Mouse (Mus musculus): Measurements from ENCODE around the gene Tmem182. TPM values are rescaled to one million over a fixed set of nuclear protein-coding genes. Genes with fewer than 3 reads are reported as not detected.

Tmem182 gene
- total RNA-seq, 2 experiments from 2014 or later, result 0.20 to 0.21 TPM

GRCm38 (mm10) chr1:40795508-40795907 lies 9.9 kb upstream of the Tmem182 start:
- no peak for DNase-seq (ENCODE audit: extremely low spot score in 1 of 2, low spot score in 1 of 2)

DNA sequence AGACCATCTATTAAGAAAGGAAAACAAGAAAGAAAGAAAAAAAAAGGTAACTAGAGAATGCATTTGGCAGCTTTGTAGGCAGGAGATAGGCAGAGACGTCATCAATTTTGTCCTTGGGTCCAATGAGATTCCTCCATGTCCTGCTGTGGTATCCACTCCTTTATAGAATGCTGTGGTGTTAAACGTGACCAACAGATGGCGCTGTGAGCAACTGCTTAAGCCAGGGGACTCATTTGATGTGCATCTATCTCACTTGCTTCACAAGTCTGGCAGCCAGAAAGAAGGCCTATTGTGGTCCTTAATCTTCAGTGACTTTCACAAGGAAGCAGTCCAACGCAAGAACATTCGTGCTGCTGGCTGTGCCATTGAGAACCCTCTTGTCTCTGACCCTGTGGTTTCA lies 8.1 kb upstream of the Tmem182 start:
- DNase-seq (ENCODE audit: extremely low spot score in 1 of 2, low spot score in 1 of 2), result peak; percentile 34 to 80

DNA sequence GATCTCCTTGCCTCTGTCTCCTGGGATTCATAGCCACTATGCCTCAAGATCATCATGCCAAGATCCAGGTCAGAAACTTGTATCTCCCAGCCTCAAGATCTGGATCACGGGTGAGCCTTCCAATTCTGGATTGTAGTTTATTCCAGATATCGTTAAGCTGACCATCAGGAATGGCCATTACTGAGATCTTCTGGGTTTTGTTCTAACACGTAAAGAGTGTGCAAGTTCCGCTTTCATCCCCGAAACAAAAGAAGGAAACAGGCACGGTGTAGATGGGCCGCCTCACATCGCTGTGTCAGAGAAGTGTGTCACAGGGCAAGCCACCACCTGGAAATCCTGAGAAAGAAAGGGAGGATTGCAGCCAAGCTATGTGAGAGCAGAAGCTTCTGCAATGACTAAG lies 6.3 kb upstream of the Tmem182 start:
- no peak for DNase-seq (ENCODE audit: extremely low spot score in 1 of 2, low spot score in 1 of 2)

GRCm38 (mm10) chr1:40800908-40801307 lies 4.5 kb upstream of the Tmem182 start:
- no peak for DNase-seq (ENCODE audit: extremely low spot score in 1 of 2, low spot score in 1 of 2)

GRCm38 (mm10) chr1:40802759-40803158 lies 2.6 kb upstream of the Tmem182 start:
- DNase-seq (ENCODE audit: extremely low spot score in 1 of 2, low spot score in 1 of 2), result peak; percentile 29 to 69

DNA sequence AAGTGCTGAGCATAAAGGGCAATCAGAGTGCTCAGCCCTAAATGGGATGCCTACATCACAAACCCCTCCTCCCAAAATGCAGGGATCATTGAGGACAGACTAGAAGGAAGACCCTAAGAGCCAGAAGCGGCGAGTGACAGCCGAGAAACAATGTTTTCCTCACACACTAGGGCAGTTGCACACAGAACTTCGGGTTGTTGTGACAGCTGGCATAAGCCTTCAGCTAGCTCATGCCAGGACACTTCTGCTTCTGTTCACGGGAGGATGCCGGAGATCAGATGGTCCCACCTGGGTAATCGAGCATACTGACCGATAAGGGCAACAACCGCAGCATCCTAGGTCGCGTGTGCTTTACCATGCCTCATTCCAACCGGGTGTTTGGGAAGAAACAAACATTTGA lies 1.3 kb upstream of the Tmem182 start:
- DNase-seq (ENCODE audit: extremely low spot score in 1 of 2, low spot score in 1 of 2), result no peak

DNA sequence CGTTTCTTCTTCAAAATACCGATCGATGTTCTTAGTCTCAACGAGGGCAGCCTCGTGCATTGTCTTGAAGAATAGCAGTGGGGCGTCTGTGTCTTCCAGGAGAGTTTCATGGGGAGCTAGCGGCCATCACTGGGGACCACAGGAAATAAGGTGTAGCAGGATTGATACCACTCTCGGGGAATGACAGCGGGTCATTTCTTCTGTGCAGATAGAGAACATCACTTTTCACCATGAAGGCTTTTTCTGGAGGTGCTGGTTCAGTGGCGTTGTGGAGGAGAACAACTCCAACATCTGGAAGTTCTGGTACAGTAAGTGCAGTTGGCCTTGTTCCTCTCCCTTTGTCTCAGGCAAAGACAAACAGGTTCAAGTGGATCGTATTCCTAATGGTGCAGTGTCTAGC lies 490 bp downstream of the Tmem182 start:
- no peak for DNase-seq (ENCODE audit: extremely low spot score in 1 of 2, low spot score in 1 of 2)

DNA sequence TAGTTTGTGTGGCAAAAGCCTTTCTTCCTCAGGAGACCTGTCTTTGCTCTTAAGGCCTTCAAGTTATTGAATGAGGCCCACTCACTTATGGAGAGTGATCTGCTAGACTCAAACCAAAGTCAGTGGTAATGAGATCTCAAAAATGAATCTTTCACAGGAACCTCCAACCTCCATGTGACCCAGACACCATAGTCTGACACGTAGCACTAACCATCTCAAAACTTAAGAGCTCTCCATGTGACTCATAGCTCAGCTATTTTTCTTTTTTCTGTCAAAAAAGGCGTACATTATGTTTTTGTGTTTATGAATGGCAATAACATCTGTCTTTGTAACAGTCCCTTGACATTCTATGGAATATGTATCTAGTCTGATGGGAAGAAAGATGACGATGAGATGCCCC lies 3.2 kb downstream of the Tmem182 start:
- no peak for DNase-seq (ENCODE audit: extremely low spot score in 1 of 2, low spot score in 1 of 2)

DNA sequence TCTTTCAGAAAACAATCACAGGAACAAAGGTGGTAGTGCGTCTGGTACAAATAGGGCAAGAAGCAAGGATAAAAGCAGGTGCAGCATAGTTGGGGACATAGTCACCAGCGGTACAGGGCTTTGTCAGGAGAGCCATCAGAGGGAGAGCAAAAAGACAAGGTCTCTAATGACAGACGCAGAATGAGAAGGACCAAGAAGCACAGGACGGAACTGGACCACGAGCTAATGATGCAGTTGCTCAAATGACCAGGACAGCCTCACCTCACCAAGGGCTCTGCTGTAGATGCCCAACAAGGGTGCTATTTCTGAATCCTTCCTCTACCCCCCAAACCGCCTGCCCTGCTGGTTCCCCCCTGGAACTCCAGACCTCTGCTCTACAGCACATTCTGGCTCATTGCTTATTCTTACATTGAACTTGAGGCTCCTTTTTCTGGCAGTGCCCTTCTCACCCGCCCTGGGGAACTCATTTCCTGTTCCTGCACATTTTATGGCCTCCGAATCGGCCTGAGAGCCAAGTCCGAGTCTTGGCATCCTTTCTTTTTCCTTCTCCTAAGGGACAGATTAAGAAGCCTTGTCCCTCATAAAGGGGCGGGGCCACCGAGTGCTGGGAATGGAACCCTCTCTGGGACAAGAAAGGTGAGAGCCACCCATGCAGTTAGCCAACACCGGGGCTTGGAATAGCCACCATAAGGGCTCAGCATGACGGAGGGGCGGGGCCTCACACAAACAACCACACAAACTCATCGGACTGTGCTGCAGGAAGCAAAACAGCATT lies 9.9 kb downstream of the Tmem182 start:
- DNase-seq (ENCODE audit: extremely low spot score in 1 of 2, low spot score in 1 of 2), result no peak

GRCm38 (mm10) chr1:40824517-40824916 lies 19.1 kb downstream of the Tmem182 start:
- DNase-seq (ENCODE audit: extremely low spot score in 1 of 2, low spot score in 1 of 2), result no peak

DNA sequence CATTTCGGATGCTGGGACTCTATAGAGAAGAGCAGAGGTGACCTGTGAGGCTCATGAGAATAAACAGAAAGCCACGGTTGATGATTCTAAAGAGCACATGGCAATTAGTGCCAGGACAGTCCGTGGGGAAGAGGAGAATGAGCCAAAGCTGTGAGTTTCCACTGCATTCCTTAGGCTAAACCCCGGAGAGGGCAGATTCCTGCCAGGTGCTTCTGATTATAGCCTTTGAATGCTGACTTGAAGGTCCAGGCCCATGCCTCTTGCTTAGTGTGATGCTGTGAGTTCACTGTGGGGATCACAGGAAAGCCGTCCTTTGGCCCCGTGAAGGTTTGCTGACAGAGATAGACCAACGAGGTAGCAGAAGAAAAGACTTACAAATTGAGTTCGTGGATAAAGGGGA lies 19.5 kb downstream of the Tmem182 start:
- no peak for DNase-seq (ENCODE audit: extremely low spot score in 1 of 2, low spot score in 1 of 2)

GRCm38 (mm10) chr1:40825826-40826225 lies 20.4 kb downstream of the Tmem182 start:
- no peak for DNase-seq (ENCODE audit: extremely low spot score in 1 of 2, low spot score in 1 of 2)

DNA sequence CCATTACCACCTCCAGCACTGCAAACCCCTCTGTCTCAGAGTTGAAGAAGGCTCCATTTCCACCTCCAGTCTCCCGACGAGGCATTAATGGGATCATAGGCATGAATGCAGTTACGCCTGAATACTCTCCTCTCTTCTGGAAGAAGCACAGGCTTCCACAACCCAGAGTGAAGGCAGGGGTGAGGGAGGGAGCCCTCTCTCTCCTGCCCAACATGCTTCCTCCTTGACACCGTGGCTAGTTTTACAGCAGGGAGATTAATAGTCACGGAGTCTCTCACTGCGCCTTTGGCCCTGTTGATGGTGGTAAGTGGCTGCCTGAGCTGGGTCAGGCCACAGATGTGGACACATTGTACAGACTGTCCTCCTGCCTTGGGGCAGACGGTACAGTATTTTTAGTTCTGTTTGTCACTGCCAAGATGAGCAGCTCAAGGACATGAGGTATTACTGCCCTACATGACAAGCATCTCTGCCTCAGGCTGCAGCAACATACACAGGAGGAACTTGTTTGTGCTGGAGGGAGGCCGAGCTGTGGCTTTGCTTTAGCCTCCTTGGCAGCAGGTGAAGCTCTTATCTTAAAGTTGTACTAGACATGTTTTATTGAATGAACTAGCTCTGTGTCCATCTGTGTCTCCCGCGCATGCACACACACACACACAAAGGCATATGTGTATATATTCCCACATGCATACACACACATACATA lies 24.0 kb downstream of the Tmem182 start:
- no peak for DNase-seq (ENCODE audit: extremely low spot score in 1 of 2, low spot score in 1 of 2)

GRCm38 (mm10) chr1:40830712-40831507 lies 25.5 kb downstream of the Tmem182 start:
- no peak for DNase-seq (ENCODE audit: extremely low spot score in 1 of 2, low spot score in 1 of 2)

DNA sequence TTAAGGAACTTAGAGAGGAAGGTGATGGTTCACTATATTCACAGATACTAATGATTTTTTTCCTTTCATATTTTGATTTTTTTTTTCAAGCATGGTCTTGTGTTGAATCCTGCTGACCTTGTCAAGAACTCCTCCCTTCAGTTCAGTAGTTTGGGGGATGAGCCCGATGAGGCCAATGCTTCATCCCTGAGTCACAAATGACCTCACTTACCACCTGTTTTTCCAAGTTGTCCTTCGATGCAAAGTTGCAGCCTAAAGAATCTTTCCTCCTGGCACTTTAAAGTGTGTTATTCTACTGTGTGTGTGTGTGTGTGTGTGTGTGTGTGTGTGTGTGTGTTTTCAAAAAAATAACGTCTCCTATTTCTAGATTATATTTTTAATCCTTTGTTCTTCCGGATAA lies 30.1 kb downstream of the Tmem182 start:
- no peak for DNase-seq (ENCODE audit: extremely low spot score in 1 of 2, low spot score in 1 of 2)

GRCm38 (mm10) chr1:40840605-40841004 lies 35.2 kb downstream of the Tmem182 start:
- DNase-seq (ENCODE audit: extremely low spot score in 1 of 2, low spot score in 1 of 2), result no peak

GRCm38 (mm10) chr1:40841032-40841761 lies 35.8 kb downstream of the Tmem182 start:
- no peak for DNase-seq (ENCODE audit: extremely low spot score in 1 of 2, low spot score in 1 of 2)

DNA sequence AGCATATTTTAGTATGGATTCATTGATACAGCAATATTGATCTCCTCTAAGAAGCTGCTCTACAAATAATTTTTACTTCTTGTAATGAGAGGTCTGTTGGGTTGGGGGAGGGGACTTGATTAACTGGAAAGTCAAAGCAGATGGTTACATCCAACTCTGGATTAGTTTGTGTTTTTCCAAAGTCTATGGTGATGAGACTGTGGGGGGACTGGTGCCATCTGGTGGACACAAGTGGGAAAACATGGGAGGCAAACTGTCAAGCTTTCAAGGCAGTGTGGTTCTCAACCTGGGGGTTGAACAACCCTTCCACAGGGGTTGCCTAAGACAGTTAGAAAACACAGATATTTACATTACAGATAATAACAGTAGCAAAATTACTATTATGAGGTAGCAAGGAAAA lies 39.2 kb downstream of the Tmem182 start:
- peak; percentile 57 to 78 for DNase-seq (ENCODE audit: extremely low spot score in 1 of 2, low spot score in 1 of 2)

GRCm38 (mm10) chr1:40847196-40847938 lies 42.0 kb downstream of the Tmem182 start:
- no peak for DNase-seq (ENCODE audit: extremely low spot score in 1 of 2, low spot score in 1 of 2)

- no peak for DNase-seq (ENCODE audit: extremely low spot score in 1 of 2, low spot score in 1 of 2)
These were observed 45.9 kb downstream of the Tmem182 start for GRCm38 (mm10) chr1:40851286-40851685.
